Mouse (Mus musculus) small intestine, adult 2 months (tissue): ENCODE data around the gene Fmo5. TPM values are rescaled to one million over a fixed set of nuclear protein-coding genes. Genes with fewer than 3 reads are reported as not detected.

Experiments
- H3K27ac ChIP-seq: fragments of 200-500 bp; 2 replicates; pipeline ENCODE4 v1.5.1; 2012; ENCODE audit warnings: low read depth, low read length, control low read depth, inconsistent platforms; ENCODE audit not compliant: insufficient read depth
- H3K27me3 ChIP-seq: fragments of 200-500 bp; 2 replicates; pipeline ENCODE4 v1.6.1; 2012; ENCODE audit warnings: mild to moderate bottlenecking, moderate library complexity, low read length, inconsistent platforms; ENCODE audit not compliant: control insufficient read depth, insufficient read depth
- H3K36me3 ChIP-seq: fragments of 200-500 bp; 2 replicates; pipeline ENCODE4 v1.6.1; 2012; ENCODE audit warnings: mild to moderate bottlenecking, low read length, control low read depth, inconsistent platforms; ENCODE audit not compliant: control insufficient read depth, insufficient read depth
- H3K4me1 ChIP-seq: fragments of 200-500 bp; 2 replicates; pipeline ENCODE4 v1.6.1; 2012; ENCODE audit warnings: low read length, inconsistent platforms, mixed read lengths; ENCODE audit not compliant: control insufficient read depth, insufficient read depth, insufficient read length
- H3K4me3 ChIP-seq: fragments of 200-500 bp; 2 replicates; pipeline ENCODE4 v1.5.1; 2012; ENCODE audit warnings: low read depth, mild to moderate bottlenecking, control low read depth, inconsistent platforms, low read length, moderate library complexity
- CTCF ChIP-seq: fragments of 200-500 bp; IDR thresholded peaks from 2 replicates; pipeline ENCODE4 v1.5.1; 2012; ENCODE audit warnings: low read depth, mild to moderate bottlenecking, control low read depth, inconsistent platforms, low read length, moderate library complexity, mixed read lengths; ENCODE audit not compliant: insufficient replicate concordance, insufficient read length; ENCODE audit errors: extremely low read depth
- POLR2A ChIP-seq: fragments of 200-500 bp; IDR thresholded peaks from 2 replicates; pipeline ENCODE4 v1.6.1; 2012; ENCODE audit warnings: low read depth, mild to moderate bottlenecking, control low read depth, inconsistent platforms, low read length, moderate library complexity
- WGBS: fragments of 180-500 bp; shearing (Covaris S2); methylation state at CpG from one replicate; pipeline ENCODE4 v1.1.7; 2018; 5-methylcytosine and 5-hydroxymethylcytosine counted together
- polyA plus RNA-seq: library from polyadenylated mRNA; depleted of rRNA; stranded (reverse); fragments of >200 nt; gene quantifications from 2 replicates; pipeline ENCODE4 v1.2.3, GENCODE M21; 2012; rRNA removed

The Fmo5 gene
- polyA plus RNA-seq, 1 experiment: 84.1 TPM

DNA sequence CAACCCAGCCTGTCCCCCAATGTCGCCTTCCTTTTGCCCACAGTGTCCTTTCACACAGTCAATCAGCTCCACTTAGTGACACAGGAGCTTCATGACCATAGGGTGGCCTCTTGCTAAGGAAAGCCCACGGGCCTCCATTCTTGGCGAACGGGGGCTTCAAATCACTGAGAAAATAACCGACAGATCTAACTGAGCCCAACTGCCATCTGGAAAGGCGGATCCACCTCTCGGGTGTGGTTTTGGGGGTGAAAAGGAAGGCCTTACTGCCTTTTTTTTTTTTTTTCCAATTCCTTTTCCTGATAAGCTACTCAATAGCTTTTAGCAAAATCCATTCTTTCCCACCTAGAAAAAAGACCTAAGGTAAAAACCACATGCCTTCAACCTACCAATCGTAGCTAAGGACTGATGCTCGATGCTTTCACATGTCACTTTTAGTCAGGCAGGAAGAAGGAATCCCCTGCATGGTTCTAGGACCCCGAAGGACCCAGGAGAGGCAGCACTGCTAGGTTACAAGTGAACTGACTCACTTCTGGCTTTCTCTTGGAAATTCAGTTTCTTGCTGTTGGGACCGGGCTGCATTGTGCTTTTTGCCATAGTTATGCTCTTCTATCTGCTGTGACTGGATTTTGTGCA is 74.0 kb downstream of the Fmo5 start:
- TF ChIP-seq CTCF: no peak
- no peak for TF ChIP-seq POLR2A
- Histone ChIP-seq H3K4me3 (no peak overlapping the region), H3K27ac (no peak overlapping the region), H3K27me3 (no peaks in the 10 kb centered on the region), H3K36me3 (no peaks in the 10 kb centered on the region), H3K4me1 (no peaks in the 10 kb centered on the region)
- WGBS: 87% methylated on average over 11 of the region's 11 CpGs

Other genes with a start within 250 kb of the Fmo5 start
- gene Olfr1402, start 206.8 kb upstream of the Fmo5 start, polyA plus RNA-seq: not detected in 2 replicates
- gene Chd1l, start 18.6 kb upstream of the Fmo5 start, polyA plus RNA-seq: 1.5 and 2.3 TPM in 2 replicates
- 0.90 and 1.2 TPM in 2 replicates for gene Prkab2, start 29.4 kb downstream of the Fmo5 start, polyA plus RNA-seq
- not detected in 2 replicates for gene Gm17651, start 45.9 kb downstream of the Fmo5 start, polyA plus RNA-seq